Mouse (Mus musculus) lung, adult 2 months (tissue): ENCODE measurements around the gene Zbed5.

Source experiments
- CTCF ChIP-seq: fragments of 200-500 bp; IDR thresholded peaks from 2 replicates; pipeline ENCODE4 v1.5.1; 2011; ENCODE audit warnings: mild to moderate bottlenecking, low read length, control low read depth; ENCODE audit not compliant: insufficient read depth
- POLR2A ChIP-seq: fragments of 200-500 bp; IDR thresholded peaks from 2 replicates; pipeline ENCODE4 v1.6.1; 2011; ENCODE audit warnings: low read depth, mild to moderate bottlenecking, control low read depth, low read length, borderline replicate concordance; ENCODE audit errors: extremely low read depth

DNA sequence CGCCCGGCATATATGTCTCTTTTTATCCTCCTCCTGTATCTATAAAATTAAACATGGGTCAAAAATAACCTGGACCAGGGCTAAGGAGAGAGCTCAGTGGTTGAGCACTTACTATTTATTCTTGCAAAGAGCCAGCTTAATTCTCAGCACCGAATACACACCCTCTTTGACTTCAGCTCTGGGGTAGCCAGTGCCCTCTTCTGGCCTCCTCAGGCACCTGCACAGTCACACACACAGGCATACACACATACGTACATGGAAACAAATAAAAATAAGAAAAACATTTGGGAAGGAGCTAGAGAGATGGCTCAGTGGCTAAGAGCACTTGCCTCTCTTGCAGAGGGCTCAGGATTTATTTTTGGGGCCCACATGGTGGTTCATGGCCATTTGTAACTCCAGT lies 26.4 kb downstream of the Zbed5 start:
- TF ChIP-seq CTCF (no peak), POLR2A (no peak)
